Mouse (Mus musculus) hindbrain, postnatal 0 days (tissue): ENCODE measurements around the gene Clec16a. TPM values are rescaled to one million over a fixed set of nuclear protein-coding genes. Genes with fewer than 3 reads are reported as not detected.

Experiments used
- ATAC-seq: fragments of 200-750 bp; cut with Nextera tagmentation; 2 replicates; pipeline ENCODE4 v1.8.0; 2017; ENCODE audit warnings: mild to moderate bottlenecking, moderate TSS enrichment, moderate library complexity
- DNase-seq: peaks from one replicate; pipeline ENCODE4 v3.0.0-alpha.2; 2015; ENCODE audit warnings: low spot score
- H3K27ac ChIP-seq: fragments of 300-500 bp; sonication (generic); 2 replicates; pipeline ENCODE4 v1.5.1; 2014; ENCODE audit warnings: mild to moderate bottlenecking
- H3K27me3 ChIP-seq: fragments of 300-500 bp; sonication (generic); 2 replicates; pipeline ENCODE4 v1.6.1; 2014; ENCODE audit warnings: low read length, mixed read lengths; ENCODE audit not compliant: insufficient read depth
- H3K36me3 ChIP-seq: fragments of 300-500 bp; sonication (generic); 2 replicates; pipeline ENCODE4 v1.6.1; 2014; ENCODE audit warnings: low read length, mixed read lengths; ENCODE audit not compliant: insufficient read depth
- H3K4me1 ChIP-seq: fragments of 300-500 bp; sonication (generic); 2 replicates; pipeline ENCODE4 v1.6.1; 2014; ENCODE audit warnings: antibody characterized with exemption, low read length, mixed read lengths; ENCODE audit not compliant: insufficient read depth
- H3K4me2 ChIP-seq: fragments of 300-500 bp; sonication (generic); 2 replicates; pipeline ENCODE4 v1.6.1; 2014; ENCODE audit warnings: low read depth, mild to moderate bottlenecking, low read length, moderate library complexity, mixed read lengths
- H3K4me3 ChIP-seq: fragments of 300-500 bp; sonication (generic); 2 replicates; pipeline ENCODE4 v1.5.1; 2014; ENCODE audit warnings: low read length
- H3K9ac ChIP-seq: fragments of 300-500 bp; sonication (generic); replicated peaks from 2 replicates; pipeline ENCODE4 v1.6.1; 2014; ENCODE audit warnings: mild to moderate bottlenecking, low read length, moderate library complexity, mixed read lengths
- H3K9me3 ChIP-seq: fragments of 300-500 bp; sonication (generic); 2 replicates; pipeline ENCODE4 v1.6.1; 2016; ENCODE audit warnings: low read length, mixed read lengths
- CTCF ChIP-seq: IDR thresholded peaks from 2 replicates; pipeline ENCODE4 v1.5.1; 2016; ENCODE audit warnings: antibody characterized with exemption, control low read depth, low read depth
- WGBS: fragments of 180-500 bp; shearing (Covaris S2); extraction: QIAGEN DNeasy Blood & Tissue Kit; methylation state at CpG from one replicate; pipeline ENCODE4 v1.1.7; 2014; 5-methylcytosine and 5-hydroxymethylcytosine counted together
- polyA plus RNA-seq: library from polyadenylated mRNA; unstranded; fragments of >200 nt; fragmentation: Nextera tagmentation; extraction: Ambion mirVana; gene quantifications from 2 replicates; pipeline ENCODE4 v1.2.1, GENCODE M21; 2015
- total RNA-seq: library from RNA; depleted of rRNA; stranded (reverse); fragments of >200 nt; gene quantifications from 2 replicates; pipeline ENCODE4 v1.2.3, GENCODE M21; 2014

Gene Clec16a
- total and polyA plus RNA-seq, 2 experiments from 2014 or later = 62.5 to 67.8 TPM

GRCm38 (mm10) chr16:10732421-10732820 lies 187.3 kb downstream of the Clec16a start:
- TF ChIP-seq CTCF = no peak
- Histone ChIP-seq H3K36me3 (no peaks in the 10 kb centered on the region), H3K27me3 (no peaks in the 10 kb centered on the region), H3K4me1 (no peaks in the 10 kb centered on the region), H3K9ac (no peak overlapping the region), H3K9me3 (no peaks in the 10 kb centered on the region), H3K4me3 (no peak overlapping the region), H3K27ac (no peak overlapping the region), H3K4me2 (no peak overlapping the region)
- ATAC-seq = no peak
- no peak for DNase-seq
- 88% methylated on average over 5 of the region's 5 CpGs for WGBS

- TF ChIP-seq CTCF = no peak
- no peaks in the 10 kb centered on the region for H3K9me3 ChIP-seq
- H3K27ac ChIP-seq = no peak overlapping the region
- no peaks in the 10 kb centered on the region for H3K27me3 ChIP-seq
- H3K36me3 ChIP-seq = no peaks in the 10 kb centered on the region
- H3K4me1 ChIP-seq = no peaks in the 10 kb centered on the region
- no peak overlapping the region for H3K9ac ChIP-seq
- ATAC-seq = no peak
- H3K4me3 ChIP-seq = no peak overlapping the region
- DNase-seq = no peak
- no peak overlapping the region for H3K4me2 ChIP-seq
- 73% methylated on average over 2 of the region's 2 CpGs for WGBS
Measured at GRCm38 (mm10) chr16:10735781-10736180, 190.6 kb downstream of the Clec16a start.

GRCm38 (mm10) chr16:10736364-10736763 lies 191.2 kb downstream of the Clec16a start:
- Histone ChIP-seq H3K9ac (no peak overlapping the region), H3K27me3 (no peaks in the 10 kb centered on the region), H3K4me1 (no peaks in the 10 kb centered on the region), H3K9me3 (no peaks in the 10 kb centered on the region), H3K27ac (no peak overlapping the region), H3K36me3 (no peaks in the 10 kb centered on the region), H3K4me3 (no peak overlapping the region), H3K4me2 (no peak overlapping the region)
- DNase-seq (no peak), ATAC-seq (no peak)
- no peak for TF ChIP-seq CTCF
- 76% methylated on average over 10 of the region's 10 CpGs for WGBS

- no peaks in the 10 kb centered on the region for H3K27me3 ChIP-seq
- no peaks in the 10 kb centered on the region for H3K4me1 ChIP-seq
- no peak overlapping the region for H3K9ac ChIP-seq
- no peaks in the 10 kb centered on the region for H3K9me3 ChIP-seq
- ATAC-seq (no peak), DNase-seq (no peak)
- no peaks in the 10 kb centered on the region for H3K36me3 ChIP-seq
- WGBS = 71% methylated on average over 2 of the region's 2 CpGs
- H3K4me2 ChIP-seq = no peak overlapping the region
- no peak overlapping the region for H3K4me3 ChIP-seq
- no peak overlapping the region for H3K27ac ChIP-seq
- TF ChIP-seq CTCF = no peak
Measured at GRCm38 (mm10) chr16:10737571-10737970, 192.4 kb downstream of the Clec16a start.

- H3K9ac ChIP-seq = no peak overlapping the region
- DNase-seq (no peak), ATAC-seq (no peak)
- WGBS = 83% methylated on average over 3 of the region's 3 CpGs
- H3K4me1 ChIP-seq = no peaks in the 10 kb centered on the region
- no peaks in the 10 kb centered on the region for H3K36me3 ChIP-seq
- no peak for TF ChIP-seq CTCF
- no peaks in the 10 kb centered on the region for H3K27me3 ChIP-seq
- H3K4me3 ChIP-seq = no peak overlapping the region
- no peak overlapping the region for H3K27ac ChIP-seq
- H3K9me3 ChIP-seq = no peaks in the 10 kb centered on the region
- no peak overlapping the region for H3K4me2 ChIP-seq
Measured at GRCm38 (mm10) chr16:10738866-10739265, 193.7 kb downstream of the Clec16a start.

- no peak for TF ChIP-seq CTCF
- Histone ChIP-seq H3K36me3 (no peaks in the 10 kb centered on the region), H3K4me3 (no peak overlapping the region), H3K9ac (no peak overlapping the region), H3K27ac (no peak overlapping the region), H3K27me3 (no peaks in the 10 kb centered on the region), H3K9me3 (no peaks in the 10 kb centered on the region), H3K4me1 (no peaks in the 10 kb centered on the region), H3K4me2 (no peak overlapping the region)
- ATAC-seq = peak; percentile 16; the same call in 1 of the 2 replicates
- 67% methylated on average over 9 of the region's 9 CpGs for WGBS
- DNase-seq = no peak
Measured at GRCm38 (mm10) chr16:10739854-10740398, 194.8 kb downstream of the Clec16a start.

GRCm38 (mm10) chr16:10741082-10741481 lies 195.9 kb downstream of the Clec16a start:
- Histone ChIP-seq H3K9ac (no peak overlapping the region), H3K4me3 (no peak overlapping the region), H3K36me3 (no peaks in the 10 kb centered on the region), H3K9me3 (no peaks in the 10 kb centered on the region), H3K27ac (no peak overlapping the region), H3K4me1 (no peaks in the 10 kb centered on the region), H3K4me2 (no peak overlapping the region), H3K27me3 (no peaks in the 10 kb centered on the region)
- WGBS = 88% methylated on average over 2 of the region's 2 CpGs
- DNase-seq = no peak
- no peak for TF ChIP-seq CTCF
- no peak for ATAC-seq
